Mouse (Mus musculus) lung, postnatal 10 days (tissue): ENCODE data around the gene Mettl26.

Experiments
- DNase-seq: peaks from one replicate; pipeline ENCODE4 v3.0.0; 2021

Mettl26 gene

DNA sequence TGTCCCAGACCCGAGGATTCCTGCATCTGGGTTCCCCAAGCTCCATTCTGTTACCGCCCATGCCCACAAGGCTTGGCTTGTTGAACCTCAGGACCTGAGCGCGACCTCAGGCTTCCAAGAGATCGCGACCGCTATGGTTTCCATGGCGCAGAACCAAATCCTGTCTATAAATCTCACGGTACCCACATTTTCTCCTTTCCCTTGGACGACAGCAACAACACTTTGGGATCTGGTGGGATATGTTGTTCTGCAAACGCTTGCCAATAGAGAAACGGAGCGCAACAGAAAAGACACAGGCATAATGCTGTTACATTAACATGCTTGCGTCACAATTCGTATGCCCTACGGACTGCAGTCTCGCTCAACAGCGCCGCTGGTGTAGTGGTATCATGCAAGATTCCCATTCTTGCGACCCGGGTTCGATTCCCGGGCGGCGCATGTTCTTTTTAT lies at the start of gene Mettl26:
Mettl26 (plus strand) TSS at position 354 of the 450 bp plus-strand sequence.
- DNase-seq: peak; percentile 94

GRCm38 (mm10) chr17:25825311-25825710 lies 49.6 kb upstream of the Mettl26 start:
- no peak for DNase-seq

- no peak for DNase-seq
Observed at GRCm38 (mm10) chr17:25825984-25826570, 48.8 kb upstream of the Mettl26 start.

- no peak for DNase-seq
Observed at GRCm38 (mm10) chr17:25827011-25827410, 47.9 kb upstream of the Mettl26 start.

DNA sequence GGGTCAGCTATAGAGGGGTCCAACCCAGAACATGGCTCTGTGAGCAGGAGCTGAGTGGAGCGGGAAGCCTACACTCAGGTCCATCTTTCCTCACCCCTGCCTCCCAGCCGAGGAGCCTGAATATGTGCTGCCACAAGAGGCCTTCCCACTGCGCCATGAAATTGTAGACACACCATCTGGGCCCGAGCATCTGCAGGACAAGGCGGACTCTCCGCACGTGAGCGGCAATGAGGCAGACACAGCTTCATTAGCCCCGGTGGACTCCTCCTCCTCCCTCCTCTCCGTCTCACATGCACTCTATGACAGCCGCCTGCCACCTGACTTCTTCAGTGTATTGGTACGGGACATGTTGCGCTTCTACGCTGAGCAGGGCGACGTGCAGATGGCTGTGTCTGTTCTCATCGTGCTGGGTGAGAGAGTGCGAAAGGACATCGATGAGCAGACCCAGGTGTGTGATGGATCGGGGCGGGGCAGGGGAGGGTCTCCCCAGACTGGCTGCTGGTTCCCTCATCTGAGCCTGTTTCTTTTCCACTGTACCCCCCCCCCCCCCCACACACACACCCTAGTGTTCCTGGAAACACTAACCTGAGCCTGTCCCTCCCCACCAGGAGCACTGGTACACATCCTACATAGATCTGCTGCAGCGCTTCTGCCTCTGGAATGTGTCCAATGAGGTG lies 47.2 kb upstream of the Mettl26 start:
- no peak for DNase-seq

DNA sequence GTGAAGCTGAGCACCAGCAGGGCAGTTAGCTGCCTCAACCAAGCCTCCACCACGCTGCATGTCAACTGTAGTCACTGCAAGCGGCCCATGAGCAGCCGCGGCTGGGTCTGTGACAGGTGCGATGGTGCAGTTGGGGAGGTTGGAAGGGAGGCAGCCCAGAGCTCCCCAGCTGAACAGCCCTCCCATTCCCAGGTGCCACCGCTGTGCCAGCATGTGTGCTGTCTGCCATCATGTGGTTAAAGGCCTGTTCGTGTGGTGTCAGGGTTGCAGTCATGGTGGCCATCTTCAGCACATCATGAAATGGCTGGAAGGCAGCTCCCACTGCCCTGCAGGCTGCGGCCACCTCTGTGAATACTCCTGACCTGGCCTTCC lies 46.7 kb upstream of the Mettl26 start:
- peak; percentile 17 for DNase-seq

GRCm38 (mm10) chr17:25828712-25829557 lies 45.9 kb upstream of the Mettl26 start, which contains the start of gene Jmjd8:
Gene Jmjd8 (plus strand): TSS chr17:25828867.
- peak; percentile 81 for DNase-seq

GRCm38 (mm10) chr17:25829558-25830017 lies 45.3 kb upstream of the Mettl26 start:
- DNase-seq: no peak

GRCm38 (mm10) chr17:25830200-25830753 lies 44.6 kb upstream of the Mettl26 start:
- DNase-seq: no peak

DNA sequence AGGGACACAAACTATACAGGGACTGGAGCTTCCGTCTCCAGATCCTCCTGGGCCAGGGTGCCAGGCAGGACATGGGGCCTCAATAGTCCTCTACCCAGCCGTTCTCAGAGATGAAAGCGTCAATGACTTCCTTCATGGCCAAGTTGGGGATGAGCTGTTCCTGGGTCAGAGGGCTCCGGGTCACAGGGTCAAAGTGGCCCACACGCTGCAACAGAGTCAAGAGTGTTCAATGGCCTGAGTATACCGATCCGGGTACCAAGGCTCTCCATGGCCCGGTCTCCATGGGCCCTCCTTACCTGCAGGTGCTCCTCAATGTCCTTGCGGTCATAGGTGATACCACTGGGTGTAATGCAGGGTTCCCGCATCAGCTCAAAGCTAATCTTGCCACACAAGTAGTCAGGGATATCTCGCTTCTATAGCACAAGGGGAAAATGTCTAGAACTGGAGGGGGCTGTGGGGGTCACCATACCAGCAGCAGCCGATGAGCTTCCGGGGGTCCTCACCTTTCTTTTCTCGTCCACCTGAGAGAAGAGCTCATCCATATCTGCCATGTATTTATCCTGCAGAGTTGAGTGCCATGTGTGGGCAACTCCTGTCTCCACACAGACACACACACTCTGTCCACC lies 44.0 kb upstream of the Mettl26 start:
- DNase-seq: no peak

DNA sequence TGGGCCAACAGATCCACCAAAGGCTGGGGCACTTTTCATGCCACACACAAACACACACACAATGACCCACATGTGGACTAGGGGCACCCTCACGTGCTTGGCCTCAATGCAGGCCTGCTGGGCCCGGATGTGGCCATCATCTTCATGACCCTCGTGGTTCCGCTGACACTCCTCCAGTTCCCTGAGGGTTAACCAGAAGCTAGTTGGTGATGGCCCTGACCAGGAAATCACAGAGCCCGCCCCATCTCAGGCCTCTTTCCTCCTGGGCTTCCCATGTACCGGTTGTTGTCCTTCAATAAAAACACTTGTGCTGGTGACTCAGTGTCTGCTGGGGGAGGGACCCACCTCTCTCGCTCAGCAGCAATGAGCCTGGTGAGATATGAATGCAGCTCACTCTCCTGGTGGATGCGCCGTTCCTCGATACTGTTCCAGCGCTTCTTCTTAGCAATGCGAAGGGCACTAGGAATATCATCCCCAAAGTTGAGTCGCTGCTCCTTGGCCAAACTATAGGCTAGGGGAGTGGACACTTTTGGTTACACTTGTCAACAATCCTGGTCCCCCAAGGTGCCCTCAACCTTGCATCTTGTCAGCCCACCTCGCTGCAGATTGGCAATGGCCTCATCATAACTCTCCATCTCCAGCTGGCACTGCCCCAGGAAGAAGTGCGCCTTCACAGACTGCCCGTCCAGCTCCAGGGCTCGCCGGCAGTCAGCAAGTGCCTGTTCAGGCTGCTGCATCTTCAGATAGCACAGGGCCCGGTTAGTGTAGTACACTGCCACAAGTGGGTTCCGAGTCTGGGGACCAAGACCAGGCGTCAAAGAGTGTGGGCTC lies 43.2 kb upstream of the Mettl26 start:
- DNase-seq: peak; percentile 42

GRCm38 (mm10) chr17:25832436-25833290 lies 42.2 kb upstream of the Mettl26 start:
- DNase-seq: peak; percentile 100

DNA sequence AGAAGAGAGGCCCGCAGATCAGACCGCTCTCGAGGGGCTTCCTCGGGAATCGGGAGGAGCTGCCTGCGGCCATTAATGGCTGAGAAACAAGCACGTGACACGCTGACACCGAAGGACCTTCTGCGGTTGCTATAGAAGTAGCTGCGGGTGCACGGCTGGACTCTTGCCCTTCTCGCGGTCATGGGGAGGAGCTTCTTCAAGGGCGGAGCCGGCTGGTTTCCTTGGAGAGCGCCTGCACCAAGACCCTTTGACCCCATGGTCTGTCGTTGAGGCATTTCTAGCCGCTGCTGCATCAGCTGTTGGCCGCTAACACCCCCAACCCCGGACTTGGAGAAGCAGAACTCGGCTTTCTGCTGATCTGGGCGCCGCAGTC lies 41.6 kb upstream of the Mettl26 start, which contains the start of gene Stub1:
Stub1 (minus strand) TSS at position 114 of the 373 bp plus-strand sequence.
- DNase-seq: peak; percentile 96

- DNase-seq: peak; percentile 35
Observed at GRCm38 (mm10) chr17:25833961-25834594, 40.8 kb upstream of the Mettl26 start.

DNA sequence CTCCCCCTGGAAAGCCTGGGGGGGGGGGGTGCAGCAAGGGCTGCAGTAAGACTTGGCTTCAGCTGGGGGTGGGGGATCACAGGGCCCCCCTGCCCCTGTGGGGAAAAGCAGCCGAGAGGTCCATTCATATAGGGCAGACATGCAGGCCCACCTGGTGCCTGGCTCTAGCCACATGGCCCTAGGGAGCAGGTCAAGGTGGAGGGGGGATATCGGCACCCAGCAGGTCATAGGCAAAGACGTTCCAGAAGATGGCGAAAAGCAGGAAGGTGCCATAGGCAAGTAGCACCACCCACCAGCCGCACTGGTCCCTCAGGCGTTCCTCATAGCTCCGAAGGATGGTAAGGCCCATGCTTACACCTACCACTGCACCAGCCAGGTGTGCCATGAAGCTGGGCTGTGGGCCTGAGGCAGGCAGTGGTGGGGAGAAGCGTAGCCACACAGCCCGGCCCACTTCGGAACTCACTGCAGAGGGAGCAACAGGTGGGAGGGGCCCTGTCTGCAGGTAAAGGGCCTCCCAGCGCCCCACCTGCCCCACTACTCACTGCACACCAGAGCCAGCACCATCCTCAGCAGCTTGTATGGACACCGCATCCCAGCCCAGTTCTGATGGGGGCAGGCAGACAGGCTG lies 40.2 kb upstream of the Mettl26 start:
- no peak for DNase-seq

GRCm38 (mm10) chr17:25835301-25835700 lies 39.6 kb upstream of the Mettl26 start:
- no peak for DNase-seq

GRCm38 (mm10) chr17:25835816-25836215 lies 39.1 kb upstream of the Mettl26 start:
- no peak for DNase-seq

DNA sequence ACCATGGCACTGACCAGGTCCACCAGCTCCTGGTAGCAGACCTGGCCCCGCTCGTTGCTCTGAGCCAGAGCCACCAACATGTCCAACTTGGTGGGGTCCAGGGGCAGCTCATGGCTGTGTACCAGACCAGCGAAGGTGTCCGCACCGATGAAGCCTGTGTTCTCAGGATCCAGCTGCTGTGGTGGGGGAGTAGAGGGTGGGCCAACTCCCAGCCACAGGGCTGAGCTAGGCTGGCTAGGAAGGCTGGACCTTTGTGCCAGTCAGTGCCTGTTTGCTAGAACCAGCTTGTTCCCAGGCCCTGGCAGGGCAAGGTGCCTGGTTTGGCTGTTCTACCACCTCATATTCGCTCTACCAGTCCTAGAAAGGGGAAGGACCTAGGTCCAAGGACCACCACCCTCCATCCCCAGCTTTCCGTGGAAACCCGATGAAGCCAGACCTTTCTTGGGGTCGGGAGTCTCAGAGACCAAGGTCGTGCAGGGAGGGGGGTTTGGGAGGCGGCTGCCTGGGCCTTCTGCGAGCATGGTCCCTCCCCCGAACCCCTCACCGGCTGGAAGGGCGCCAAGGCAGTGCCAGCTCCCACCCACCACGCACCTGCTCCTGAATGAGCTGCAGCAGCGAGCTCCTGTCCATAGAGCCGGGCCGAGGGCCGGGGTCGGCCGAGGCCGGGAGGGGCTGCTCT lies 38.3 kb upstream of the Mettl26 start:
- DNase-seq: peak; percentile 33

GRCm38 (mm10) chr17:25837076-25837410 lies 37.8 kb upstream of the Mettl26 start, which contains the start of gene Rhbdl1:
Gene Rhbdl1 (minus strand): TSS chr17:25837295.
- peak; percentile 82 for DNase-seq
